Mouse (Mus musculus) MEL (cell line): ENCODE measurements around the gene Rps15. TPM values are rescaled to one million over a fixed set of nuclear protein-coding genes. Genes with fewer than 3 reads are reported as not detected.

Experiments
- DNase-seq: peaks from one replicate; pipeline ENCODE4 v3.0.0; 2011; ENCODE audit warnings: low read depth, low spot score
- H3K27ac ChIP-seq: 2 replicates; pipeline ENCODE4 v1.5.1; 2012; ENCODE audit warnings: low read depth, mild to moderate bottlenecking, control low read depth, low read length, moderate library complexity; ENCODE audit not compliant: control insufficient read depth
- H3K27me3 ChIP-seq, 2 experiments: fragments of 150-350 bp in 1 of 2; sonication (generic) in 1 of 2; 2 replicates each; pipeline ENCODE4 v1.6.1; 2012; ENCODE audit warnings: low read length in 2 of 2, mild to moderate bottlenecking in 2 of 2, improper control_type of control experiment in 1 of 2, moderate library complexity in 1 of 2; ENCODE audit not compliant: insufficient read depth in 2 of 2, control insufficient read depth in 1 of 2
- H3K36me3 ChIP-seq, 2 experiments: 2 replicates each; pipeline ENCODE4 v1.6.1; 2012 to 2014; ENCODE audit warnings: low read length in 2 of 2, improper control_type of control experiment in 1 of 2, inconsistent platforms in 1 of 2, mild to moderate bottlenecking in 1 of 2; ENCODE audit not compliant: insufficient read depth in 2 of 2, control insufficient read depth in 1 of 2
- H3K4me1 ChIP-seq, 2 experiments: fragments of 150-350 bp in 1 of 2; sonication (generic) in 1 of 2; 2 replicates each; pipeline ENCODE4 v1.6.1; 2012; ENCODE audit warnings: low read length in 2 of 2, improper control_type of control experiment in 1 of 2, mild to moderate bottlenecking in 1 of 2; ENCODE audit not compliant: insufficient read depth in 2 of 2, control insufficient read depth in 1 of 2
- H3K4me3 ChIP-seq, 2 experiments: fragments of 150-350 bp in 1 of 2; sonication (generic) in 1 of 2; 2 replicates each; pipeline ENCODE4 v1.5.1; 2012; ENCODE audit warnings: low read depth in 2 of 2, low read length in 2 of 2, mild to moderate bottlenecking in 2 of 2, moderate library complexity in 2 of 2, control low read depth in 1 of 2, improper control_type of control experiment in 1 of 2; ENCODE audit not compliant: control insufficient read depth in 1 of 2, insufficient read depth in 1 of 2
- H3K79me2 ChIP-seq: 2 replicates; pipeline ENCODE4 v1.6.1; 2012; ENCODE audit warnings: mild to moderate bottlenecking, low read length, moderate library complexity; ENCODE audit not compliant: control insufficient read depth, poor library complexity, insufficient read depth
- H3K9ac ChIP-seq: 2 replicates; pipeline ENCODE4 v1.6.1; 2012; ENCODE audit warnings: low read depth, mild to moderate bottlenecking, control low read depth, low read length, moderate library complexity; ENCODE audit not compliant: control insufficient read depth, poor library complexity, severe bottlenecking
- H3K9me3 ChIP-seq: fragments of 150-350 bp; sonication (generic); replicated peaks from 2 replicates; pipeline ENCODE4 v1.6.1; 2012; ENCODE audit warnings: mild to moderate bottlenecking, low read length, improper control_type of control experiment, moderate library complexity; ENCODE audit not compliant: insufficient read depth
- BHLHE40 ChIP-seq: IDR thresholded peaks from 2 replicates; pipeline ENCODE4 v1.6.1; 2012; ENCODE audit warnings: low read depth, mild to moderate bottlenecking, inconsistent platforms, low read length, improper control_type of control experiment, borderline replicate concordance
- CHD1 ChIP-seq: IDR thresholded peaks from 2 replicates; pipeline ENCODE4 v1.6.1; 2012; ENCODE audit warnings: low read depth, mild to moderate bottlenecking, inconsistent platforms, low read length, improper control_type of control experiment
- CHD2 ChIP-seq: IDR thresholded peaks from 2 replicates; pipeline ENCODE4 v1.6.1; 2011; ENCODE audit warnings: low read length, improper control_type of control experiment
- E2F4 ChIP-seq: IDR thresholded peaks from 2 replicates; pipeline ENCODE4 v1.6.1; 2011; ENCODE audit warnings: low read depth, low read length, improper control_type of control experiment, borderline replicate concordance
- ELF1 ChIP-seq: IDR thresholded peaks from 2 replicates; pipeline ENCODE4 v1.6.1; 2014; ENCODE audit warnings: low read depth, mild to moderate bottlenecking, inconsistent platforms, low read length, improper control_type of control experiment, moderate library complexity
- EP300 ChIP-seq, 2 experiments: IDR thresholded peaks; 2 replicates each; pipeline ENCODE4 v1.6.1; 2011; ENCODE audit warnings: improper control_type of control experiment in 2 of 2, low read length in 2 of 2, low read depth in 1 of 2, mild to moderate bottlenecking in 1 of 2
- ETS1 ChIP-seq: IDR thresholded peaks from 2 replicates; pipeline ENCODE4 v1.6.1; 2012; ENCODE audit warnings: low read depth, mild to moderate bottlenecking, inconsistent platforms, low read length, improper control_type of control experiment, moderate library complexity
- GATA1 ChIP-seq: IDR thresholded peaks from 2 replicates; pipeline ENCODE4 v1.6.1; 2011; ENCODE audit warnings: low read depth, low read length, improper control_type of control experiment
- HCFC1 ChIP-seq: IDR thresholded peaks from 2 replicates; pipeline ENCODE4 v1.6.1; 2012; ENCODE audit warnings: low read depth, mild to moderate bottlenecking, inconsistent platforms, low read length, improper control_type of control experiment, moderate library complexity
- JUND ChIP-seq: IDR thresholded peaks from 2 replicates; pipeline ENCODE4 v1.6.1; 2011; ENCODE audit warnings: low read depth, mild to moderate bottlenecking, improper control_type of control experiment, low read length
- KAT2A ChIP-seq: conservative IDR thresholded peaks from 2 replicates; pipeline ENCODE4 v1.6.1; 2012; ENCODE audit warnings: low read depth, low read length, improper control_type of control experiment, inconsistent platforms
- MAFK ChIP-seq: IDR thresholded peaks from 2 replicates; pipeline ENCODE4 v1.6.1; 2011; ENCODE audit warnings: low read depth, mild to moderate bottlenecking, low read length, improper control_type of control experiment, borderline replicate concordance
- MAX ChIP-seq: IDR thresholded peaks from 2 replicates; pipeline ENCODE4 v1.6.1; 2011; ENCODE audit warnings: low read length, improper control_type of control experiment
- MAZ ChIP-seq: IDR thresholded peaks from 2 replicates; pipeline ENCODE4 v1.6.1; 2012; ENCODE audit warnings: low read depth, mild to moderate bottlenecking, inconsistent platforms, low read length, improper control_type of control experiment
- MEF2A ChIP-seq: IDR thresholded peaks from 2 replicates; pipeline ENCODE4 v1.6.1; 2014; ENCODE audit warnings: low read depth, mild to moderate bottlenecking, inconsistent platforms, low read length, improper control_type of control experiment; ENCODE audit not compliant: poor library complexity, insufficient replicate concordance, severe bottlenecking; ENCODE audit errors: extremely low read depth
- MXI1 ChIP-seq: IDR thresholded peaks from 2 replicates; pipeline ENCODE4 v1.6.1; 2011; ENCODE audit warnings: mild to moderate bottlenecking, low read depth, low read length, improper control_type of control experiment
- MYB ChIP-seq: IDR thresholded peaks from 2 replicates; pipeline ENCODE4 v1.6.1; 2011; ENCODE audit warnings: mild to moderate bottlenecking, low read depth, low read length, improper control_type of control experiment
- MYC ChIP-seq: IDR thresholded peaks from 2 replicates; pipeline ENCODE4 v1.6.1; 2011; ENCODE audit warnings: low read depth, mild to moderate bottlenecking, low read length, improper control_type of control experiment, moderate library complexity
- NELFE ChIP-seq: IDR thresholded peaks from 2 replicates; pipeline ENCODE4 v1.6.1; 2011; ENCODE audit warnings: low read depth, low read length, improper control_type of control experiment
- POLR2A ChIP-seq, 2 experiments: IDR thresholded peaks; 2 replicates each; pipeline ENCODE4 v1.6.1; 2011 to 2012; ENCODE audit warnings: low read length in 2 of 2, mild to moderate bottlenecking in 2 of 2, control low read depth in 1 of 2, improper control_type of control experiment in 1 of 2, low read depth in 1 of 2, moderate library complexity in 1 of 2; ENCODE audit not compliant: control insufficient read depth in 1 of 2, insufficient read depth in 1 of 2, poor library complexity in 1 of 2
- POLR2AphosphoS2 ChIP-seq: IDR thresholded peaks from 2 replicates; pipeline ENCODE4 v1.6.1; 2011; ENCODE audit warnings: low read length, improper control_type of control experiment
- POLR2AphosphoS5 ChIP-seq: IDR thresholded peaks from 2 replicates; pipeline ENCODE4 v1.6.1; 2012; ENCODE audit warnings: low read depth, borderline replicate concordance, mild to moderate bottlenecking, inconsistent platforms, low read length, moderate library complexity, mixed read lengths
- RAD21 ChIP-seq: IDR thresholded peaks from 2 replicates; pipeline ENCODE4 v1.6.1; 2011; ENCODE audit warnings: mild to moderate bottlenecking, low read depth, low read length, improper control_type of control experiment
- RCOR1 ChIP-seq: IDR thresholded peaks from 2 replicates; pipeline ENCODE4 v1.6.1; 2012; ENCODE audit warnings: low read depth, mild to moderate bottlenecking, inconsistent platforms, low read length, improper control_type of control experiment
- SIN3A ChIP-seq: IDR thresholded peaks from 2 replicates; pipeline ENCODE4 v1.6.1; 2012; ENCODE audit warnings: low read length, improper control_type of control experiment, inconsistent platforms
- TAL1 ChIP-seq: IDR thresholded peaks from 2 replicates; pipeline ENCODE4 v1.6.1; 2012; ENCODE audit warnings: mild to moderate bottlenecking, inconsistent platforms, low read length, moderate library complexity, mixed read lengths
- TBP ChIP-seq: IDR thresholded peaks from 2 replicates; pipeline ENCODE4 v1.8.0; 2011; ENCODE audit warnings: low read depth, low read length, improper control_type of control experiment
- TCF12 ChIP-seq: IDR thresholded peaks from 2 replicates; pipeline ENCODE4 v1.6.1; 2014; ENCODE audit warnings: low read depth, mild to moderate bottlenecking, inconsistent platforms, low read length, improper control_type of control experiment, moderate library complexity
- UBTF ChIP-seq: IDR thresholded peaks from 2 replicates; pipeline ENCODE4 v1.6.1; 2012; ENCODE audit warnings: low read depth, mild to moderate bottlenecking, inconsistent platforms, low read length, improper control_type of control experiment, moderate library complexity, borderline replicate concordance; ENCODE audit not compliant: insufficient read depth
- USF1 ChIP-seq: IDR thresholded peaks from 2 replicates; pipeline ENCODE4 v1.6.1; 2014; ENCODE audit warnings: low read depth, mild to moderate bottlenecking, inconsistent platforms, low read length, improper control_type of control experiment, moderate library complexity
- USF2 ChIP-seq, 2 experiments: IDR thresholded peaks; 2 replicates each; pipeline ENCODE4 v1.6.1; 2011 to 2012; ENCODE audit warnings: improper control_type of control experiment in 2 of 2, low read length in 2 of 2, borderline replicate concordance in 1 of 2, inconsistent platforms in 1 of 2, low read depth in 1 of 2, mild to moderate bottlenecking in 1 of 2; ENCODE audit not compliant: insufficient read depth in 1 of 2
- ZC3H11A ChIP-seq: IDR thresholded peaks from 2 replicates; pipeline ENCODE4 v1.6.1; 2012; ENCODE audit warnings: low read depth, mild to moderate bottlenecking, inconsistent platforms, low read length, improper control_type of control experiment
- ZKSCAN1 ChIP-seq: IDR thresholded peaks from 2 replicates; pipeline ENCODE4 v1.6.1; 2012; ENCODE audit warnings: low read depth, mild to moderate bottlenecking, inconsistent platforms, low read length, improper control_type of control experiment, moderate library complexity
- ZMIZ1 ChIP-seq: IDR thresholded peaks from 2 replicates; pipeline ENCODE4 v1.6.1; 2012; ENCODE audit warnings: low read depth, mild to moderate bottlenecking, inconsistent platforms, low read length, improper control_type of control experiment, moderate library complexity
- ZNF384 ChIP-seq: IDR thresholded peaks from 2 replicates; pipeline ENCODE4 v1.6.1; 2012; ENCODE audit warnings: low read depth, mild to moderate bottlenecking, inconsistent platforms, low read length, improper control_type of control experiment
- polyA plus RNA-seq, 2 experiments: library from polyadenylated mRNA; stranded (reverse) in 1 of 2; unstranded in 1 of 2; fragments of >175 nt in 1 of 2; fragments of >200 nt in 1 of 2; gene quantifications; 2 replicates each; pipeline versions ENCODE4 v1.2.1 to v1.2.4; 2012; ENCODE audit warnings: low replicate concordance in 2 of 2, low read depth in 1 of 2; ENCODE audit not compliant: insufficient read length in 2 of 2, insufficient read depth in 1 of 2, missing spikeins in 1 of 2
- total RNA-seq: library from RNA; depleted of rRNA; stranded (reverse); fragments of 300-350 nt; gene quantifications from 2 replicates; pipeline ENCODE4 v1.2.3, GENCODE M21; 2012

The Rps15 gene
- total and polyA plus RNA-seq, 3 experiments = 1,331 to 4,320 (median 3,905) TPM

GRCm38 (mm10) chr10:80304458-80304857 lies 12.2 kb downstream of the Rps15 start:
- peak; percentile 68 for DNase-seq
- Histone ChIP-seq H3K4me1 (0 out of 4 replicates have a peak, but pooled peaks cover 0 to 2% of the 10 kb centered on the region in 2 experiments), H3K27ac (no peak overlapping the region), H3K79me2 (no peaks in the 10 kb centered on the region)
- no peak for TF ChIP-seq ELF1
- TF ChIP-seq MAZ = no peak
- TF ChIP-seq MXI1 = 0 out of 2 replicates have a peak, but pooled peaks have one; percentile 21
- TF ChIP-seq RCOR1 = no peak
- TF ChIP-seq CHD2 = no peak
- TF ChIP-seq JUND = no peak
- no peak for TF ChIP-seq CHD1
- no peak for TF ChIP-seq POLR2A (IDR thresholded peaks at IDR 0.05; ENCODE audit: control insufficient read depth in 1 of 2, insufficient read depth in 1 of 2, low read depth in 1 of 2, low read length in 2 of 2, poor library complexity in 1 of 2)
- no peak for TF ChIP-seq MYC
- TF ChIP-seq POLR2AphosphoS2 = no peak
- TF ChIP-seq MEF2A = no peak
- TF ChIP-seq HCFC1 = no peak
- no peak for TF ChIP-seq KAT2A
- TF ChIP-seq ETS1 = no peak
- no peak for TF ChIP-seq USF2 (IDR thresholded peaks at IDR 0.05; ENCODE audit: borderline replicate concordance in 1 of 2, insufficient read depth in 1 of 2, low read depth in 1 of 2, low read length in 2 of 2)
- TF ChIP-seq RAD21 = no peak
- no peak for TF ChIP-seq EP300 (IDR thresholded peaks at IDR 0.05; ENCODE audit: low read depth in 1 of 2, low read length in 2 of 2)
- no peak for TF ChIP-seq MAX
- no peak for TF ChIP-seq BHLHE40
- no peak for TF ChIP-seq ZNF384
- no peak for TF ChIP-seq TCF12
- 0 out of 2 replicates have a peak, but pooled peaks have one; percentile 16 for TF ChIP-seq MAFK
- TF ChIP-seq ZKSCAN1 = no peak
- no peak for TF ChIP-seq NELFE
- no peak for TF ChIP-seq USF1
- peak; percentile 76 for TF ChIP-seq TBP
- TF ChIP-seq GATA1 = no peak
- TF ChIP-seq POLR2AphosphoS5 = no peak
- no peak for TF ChIP-seq ZC3H11A
- no peak for TF ChIP-seq SIN3A
- no peak for TF ChIP-seq ZMIZ1
- no peak for TF ChIP-seq E2F4
- TF ChIP-seq MYB = no peak
- TF ChIP-seq UBTF = no peak
- peak; percentile 65 for TF ChIP-seq TAL1
- TF ChIP-seq, all 39 proteins: peak for 4
- no peaks in the 10 kb centered on the region for H3K27me3 ChIP-seq
- peak overlapping the region; percentile 55 for H3K4me3 ChIP-seq
- H3K36me3 ChIP-seq = no peaks in the 10 kb centered on the region
- peak overlapping the region; percentile 40 for H3K9ac ChIP-seq
- H3K9me3 ChIP-seq = no peaks in the 10 kb centered on the region
